Mouse (Mus musculus): ENCODE data around the gene Zbtb2.

Gene Zbtb2

DNA sequence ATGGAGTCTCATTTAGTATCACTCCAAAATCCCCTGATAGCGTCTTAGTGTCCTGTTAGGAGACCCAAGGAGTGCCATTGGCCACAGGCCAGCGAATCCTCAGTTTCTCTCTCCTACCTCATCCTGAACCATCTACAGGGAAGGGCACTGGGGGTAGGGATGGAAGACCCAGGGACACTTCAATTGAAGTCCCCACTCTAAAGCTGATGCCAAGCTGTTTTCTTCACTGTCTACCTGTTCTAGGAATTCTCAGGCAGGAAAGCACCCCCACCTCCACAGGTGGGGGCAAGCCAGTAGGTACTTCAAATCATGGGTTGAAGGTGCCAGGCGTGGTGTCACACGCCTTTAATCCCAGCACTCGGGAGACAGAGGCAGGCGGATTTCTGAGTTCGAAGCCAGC lies 3.7 kb downstream of the Zbtb2 start:
- DNase-seq = no peak

DNA sequence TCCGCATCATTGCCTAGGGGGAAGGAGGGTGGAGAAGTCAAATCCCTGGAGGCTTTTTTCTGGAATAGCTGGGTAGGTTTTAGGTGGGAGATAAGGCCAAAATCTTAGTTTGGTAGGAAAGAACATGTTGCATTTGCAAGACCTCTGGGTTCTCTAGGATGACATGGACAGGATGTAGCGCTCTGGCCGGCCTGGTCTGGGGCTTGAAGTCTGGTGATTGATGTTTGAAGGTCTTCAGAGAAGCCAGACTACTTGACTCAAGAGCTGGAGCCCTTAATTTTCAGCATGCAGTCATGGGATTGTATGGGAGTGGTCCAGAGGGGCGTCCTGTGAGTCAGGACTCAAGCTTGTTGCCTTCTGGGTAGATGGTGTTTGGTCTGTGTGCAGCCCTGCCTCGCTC lies 7.2 kb downstream of the Zbtb2 start:
- DNase-seq = no peak

DNA sequence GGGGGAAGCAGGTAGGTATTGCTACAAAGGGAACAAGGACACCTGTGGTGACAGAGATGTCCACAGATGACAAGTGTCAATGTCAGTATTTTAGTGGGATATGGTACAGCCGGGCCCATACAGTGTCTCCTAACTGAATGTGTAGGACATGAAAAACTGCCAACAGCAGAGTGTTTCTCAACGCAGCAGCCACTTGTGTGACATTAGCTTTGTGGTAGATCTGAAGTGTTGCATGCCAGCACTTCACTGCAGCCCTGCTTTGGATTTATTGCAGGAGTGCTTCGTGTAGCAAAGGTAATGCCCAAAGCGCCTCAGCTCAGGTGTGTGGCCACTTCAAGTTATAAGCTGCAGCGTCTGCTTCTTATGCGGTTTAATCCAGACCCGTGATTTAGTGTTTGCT lies 11.0 kb downstream of the Zbtb2 start:
- no peak for DNase-seq

DNA sequence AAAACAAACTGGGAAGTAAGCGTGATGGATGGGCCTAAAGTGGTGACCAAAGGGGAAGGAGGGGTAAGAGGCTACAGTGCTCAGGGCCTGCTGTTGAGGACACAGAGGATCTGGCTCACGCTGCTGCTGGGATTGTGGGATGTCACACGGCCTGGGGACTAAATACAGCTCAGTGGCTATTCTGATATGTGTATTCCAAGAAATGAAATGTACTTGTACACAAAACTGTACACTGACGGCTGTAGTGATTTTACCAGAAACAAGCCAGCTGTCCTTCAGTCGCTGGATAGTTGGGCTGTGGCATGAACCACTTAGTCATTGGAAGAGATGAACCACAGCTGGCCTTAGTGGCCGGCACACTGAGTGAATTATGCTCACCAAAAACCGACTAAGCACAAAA lies 11.4 kb downstream of the Zbtb2 start:
- peak; percentile 45 for DNase-seq

DNA sequence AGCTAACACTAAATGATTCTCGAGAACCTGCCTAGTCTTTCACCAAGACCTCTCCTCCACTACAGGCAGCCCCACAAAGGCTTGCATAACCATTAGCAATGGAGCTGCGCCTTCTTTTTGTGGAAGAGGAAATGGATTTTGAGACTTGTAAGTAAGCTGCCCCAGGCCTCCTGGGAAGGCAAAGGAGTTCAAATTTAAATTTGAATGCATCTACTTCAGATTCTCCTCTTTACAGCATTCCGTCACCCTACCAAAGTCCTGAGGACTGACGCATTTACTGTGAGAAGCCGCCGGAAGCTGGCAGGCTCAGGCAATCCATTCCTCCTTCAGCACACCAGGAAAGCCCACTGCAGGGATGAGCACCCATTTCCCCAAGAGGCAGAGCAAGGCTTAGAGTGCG lies 12.6 kb downstream of the Zbtb2 start:
- DNase-seq = no peak

DNA sequence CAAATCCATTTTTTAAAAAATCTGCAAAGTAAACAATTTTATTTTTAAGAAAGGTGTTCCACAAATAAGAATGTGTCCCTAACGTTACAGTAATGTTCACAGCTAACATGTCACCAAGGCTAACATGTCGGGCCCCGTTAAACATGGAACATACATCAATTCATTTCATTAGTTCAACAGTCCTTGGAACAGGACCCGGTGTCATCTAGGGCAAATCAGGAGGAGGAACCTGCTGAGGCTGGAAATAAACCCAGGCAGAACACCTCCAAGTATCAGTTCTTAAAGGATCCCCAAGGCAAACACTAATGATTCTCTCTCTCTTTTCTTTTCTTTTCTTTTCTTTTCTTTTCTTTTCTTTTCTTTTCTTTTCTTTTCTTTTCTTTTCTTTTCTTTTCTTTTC lies 13.2 kb downstream of the Zbtb2 start:
- DNase-seq = no peak

DNA sequence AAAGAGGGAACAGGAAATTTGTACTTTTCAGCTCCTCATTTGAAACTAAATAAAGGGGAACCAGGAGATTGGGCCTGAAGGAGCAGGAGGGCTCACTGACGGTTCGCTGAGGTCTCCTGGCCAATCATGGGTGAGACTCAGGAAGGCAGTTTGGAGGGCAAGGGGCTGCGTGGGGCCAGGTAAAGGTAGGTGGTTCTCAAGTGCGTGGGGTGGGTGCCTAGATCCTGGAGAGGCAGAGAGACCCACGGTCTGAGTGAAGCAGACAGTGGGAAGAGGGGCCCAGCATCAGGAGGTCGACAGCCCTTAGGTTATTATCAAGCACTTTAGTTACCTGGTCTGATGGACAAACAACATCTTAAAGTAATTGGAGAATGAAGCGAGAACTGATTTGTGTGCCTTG lies 13.7 kb downstream of the Zbtb2 start:
- DNase-seq = no peak

DNA sequence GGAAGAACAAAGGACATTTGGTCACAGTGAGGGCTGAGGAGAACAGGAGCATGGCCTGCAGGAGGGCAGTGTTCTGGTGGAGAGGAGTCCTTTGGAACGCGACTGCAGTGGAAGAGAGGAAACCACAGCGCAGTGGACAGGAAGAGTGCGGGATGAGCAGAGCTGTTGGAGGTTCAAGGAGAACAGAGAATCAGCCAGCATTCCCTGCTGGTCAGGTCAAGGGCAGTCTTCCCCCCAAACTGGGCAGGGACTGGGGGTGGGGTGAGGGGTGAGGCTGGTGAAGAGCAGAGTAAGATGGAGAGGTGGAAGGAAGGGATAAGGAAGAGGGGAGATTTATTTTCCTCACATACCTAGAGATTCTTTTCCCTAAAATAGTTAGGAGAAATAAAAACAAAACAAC lies 14.3 kb downstream of the Zbtb2 start:
- no peak for DNase-seq

DNA sequence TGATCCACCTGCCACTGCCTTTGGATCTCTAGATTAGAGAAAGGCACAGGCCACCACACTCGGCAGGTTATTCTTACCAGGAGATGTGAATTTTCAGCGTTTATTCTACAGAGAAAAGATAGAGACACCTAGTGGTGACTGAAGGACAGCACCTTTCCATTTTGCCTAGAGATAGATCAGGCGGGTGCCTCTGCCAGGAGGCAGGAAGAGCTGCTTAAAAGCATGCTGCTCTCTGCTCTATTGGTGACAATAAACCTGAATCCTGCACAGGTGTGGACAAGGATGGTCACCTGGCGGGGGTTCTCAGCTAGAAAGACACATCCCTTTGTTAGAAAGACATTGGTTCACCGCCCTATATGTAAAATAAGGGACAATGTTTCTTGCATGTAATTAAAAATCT lies 15.9 kb downstream of the Zbtb2 start:
- DNase-seq = peak; percentile 44

DNA sequence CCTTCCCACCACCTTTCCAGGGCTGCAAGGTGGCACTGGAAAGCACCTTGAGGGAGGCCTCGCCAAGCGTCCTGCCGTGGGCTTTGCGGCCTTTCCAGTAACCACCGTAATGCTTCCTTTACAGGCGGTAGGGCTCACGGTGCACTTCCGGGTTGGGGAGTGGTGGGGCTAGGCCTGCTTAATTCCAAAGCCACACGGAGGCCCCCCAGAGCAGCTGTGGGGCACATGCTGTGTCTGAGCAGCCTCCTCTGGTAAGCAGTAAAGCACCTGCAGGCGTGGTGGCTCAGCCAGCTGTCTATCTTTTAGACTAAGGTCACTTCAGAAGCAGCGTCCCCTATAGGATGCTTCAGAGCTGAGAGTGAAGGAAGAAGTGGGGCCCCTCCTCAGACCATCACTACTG lies 17.8 kb downstream of the Zbtb2 start:
- DNase-seq = no peak

DNA sequence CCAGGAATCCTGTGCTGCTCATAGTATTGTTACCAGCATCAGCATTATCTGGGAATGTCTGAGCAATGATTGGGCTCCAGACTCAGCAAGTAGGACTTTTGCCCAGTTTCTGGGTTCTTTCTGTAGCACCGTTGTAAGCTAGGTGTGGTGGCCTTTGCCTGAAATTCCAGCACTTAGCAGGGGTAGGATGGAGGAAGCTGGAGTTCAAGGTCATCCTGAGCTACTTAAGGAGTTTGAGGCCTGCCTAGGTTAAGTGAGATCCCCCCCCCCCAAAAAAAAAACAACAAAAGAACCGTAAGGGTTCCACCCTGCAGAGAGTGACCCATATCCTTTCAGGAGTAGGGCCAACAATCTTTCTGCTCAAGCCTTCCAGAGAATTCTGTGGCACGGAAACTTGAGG lies 23.3 kb downstream of the Zbtb2 start:
- DNase-seq = no peak

DNA sequence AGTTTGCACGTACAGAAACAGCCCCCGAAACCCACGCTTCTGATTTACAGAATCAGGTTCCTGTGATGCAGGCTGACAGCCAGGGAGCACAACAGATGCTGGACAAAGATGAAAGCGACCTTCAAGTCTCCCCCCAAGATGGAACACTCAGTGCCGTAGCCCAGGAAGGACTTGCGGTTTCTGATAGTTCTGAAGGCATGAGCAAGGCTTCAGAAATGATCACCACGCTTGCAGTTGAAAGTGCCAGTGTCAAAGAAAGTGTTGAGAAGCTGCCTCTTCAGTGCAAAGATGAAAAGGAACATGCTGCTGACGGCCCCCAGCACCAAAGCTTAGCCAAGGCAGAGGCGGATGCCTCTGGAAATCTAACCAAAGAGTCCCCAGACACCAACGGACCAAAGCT lies 30.5 kb downstream of the Zbtb2 start:
- no peak for DNase-seq

DNA sequence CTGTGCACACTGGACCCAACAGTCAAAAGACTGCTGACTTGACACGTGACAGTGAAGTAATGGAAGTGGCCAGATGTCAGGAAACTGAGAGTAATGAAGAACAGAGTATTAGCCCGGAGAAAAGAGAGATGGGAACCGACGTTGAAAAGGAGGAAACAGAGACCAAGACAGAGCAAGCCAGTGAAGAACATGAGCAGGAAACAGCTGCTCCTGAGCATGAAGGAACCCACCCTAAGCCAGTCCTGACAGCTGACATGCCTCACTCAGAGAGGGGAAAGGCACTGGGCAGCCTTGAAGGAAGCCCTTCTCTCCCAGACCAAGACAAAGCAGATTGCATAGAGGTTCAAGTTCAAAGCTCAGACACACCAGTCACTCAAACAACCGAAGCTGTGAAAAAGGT lies 31.3 kb downstream of the Zbtb2 start:
- DNase-seq = no peak

DNA sequence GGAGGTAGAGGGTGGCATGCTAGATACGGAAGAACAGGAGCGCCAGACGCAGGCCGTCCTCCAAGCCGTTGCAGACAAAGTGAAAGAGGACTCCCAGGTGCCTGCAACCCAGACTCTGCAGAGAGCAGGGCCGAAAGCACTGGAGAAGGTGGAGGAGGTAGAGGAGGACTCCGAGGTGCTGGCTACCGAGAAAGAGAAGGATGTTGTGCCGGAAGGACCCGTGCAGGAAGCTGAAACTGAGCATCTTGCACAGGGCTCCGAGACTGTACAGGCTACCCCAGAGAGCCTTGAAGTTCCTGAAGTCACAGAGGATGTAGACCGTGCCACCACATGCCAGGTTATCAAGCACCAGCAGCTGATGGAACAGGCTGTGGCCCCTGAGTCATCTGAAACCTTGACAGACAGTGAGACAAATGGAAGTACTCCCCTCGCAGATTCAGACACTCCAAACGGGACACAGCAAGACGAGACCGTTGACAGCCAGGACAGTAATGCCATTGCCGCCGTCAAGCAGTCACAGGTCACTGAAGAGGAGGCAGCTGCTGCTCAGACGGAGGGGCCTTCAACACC lies 31.9 kb downstream of the Zbtb2 start:
- no peak for DNase-seq

DNA sequence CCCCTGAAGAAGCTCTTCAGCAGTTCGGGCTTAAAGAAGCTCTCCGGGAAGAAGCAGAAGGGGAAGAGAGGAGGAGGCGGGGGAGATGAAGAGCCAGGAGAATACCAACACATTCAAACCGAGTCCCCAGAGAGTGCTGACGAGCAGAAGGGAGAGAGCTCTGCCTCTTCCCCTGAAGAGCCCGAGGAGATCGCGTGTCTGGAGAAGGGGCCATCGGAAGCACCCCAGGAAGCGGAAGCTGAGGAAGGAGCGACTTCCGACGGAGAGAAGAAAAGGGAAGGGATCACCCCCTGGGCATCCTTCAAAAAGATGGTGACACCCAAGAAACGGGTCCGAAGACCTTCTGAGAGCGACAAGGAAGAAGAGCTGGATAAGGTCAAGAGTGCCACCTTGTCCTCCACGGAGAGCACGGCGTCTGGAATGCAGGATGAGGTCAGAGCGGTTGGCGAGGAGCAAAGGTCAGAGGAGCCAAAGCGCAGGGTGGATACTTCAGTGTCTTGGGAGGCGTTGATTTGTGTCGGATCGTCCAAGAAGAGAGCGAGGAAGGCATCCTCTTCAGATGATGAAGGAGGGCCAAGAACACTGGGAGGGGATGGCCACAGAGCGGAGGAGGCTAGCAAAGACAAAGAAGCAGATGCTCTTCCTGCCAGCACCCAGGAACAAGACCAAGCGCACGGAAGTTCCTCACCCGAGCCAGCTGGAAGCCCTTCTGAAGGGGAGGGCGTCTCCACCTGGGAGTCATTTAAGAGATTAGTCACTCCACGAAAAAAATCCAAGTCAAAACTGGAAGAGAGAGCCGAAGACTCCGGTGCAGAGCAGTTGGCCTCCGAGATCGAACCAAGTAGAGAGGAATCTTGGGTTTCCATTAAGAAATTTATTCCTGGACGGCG lies 33.3 kb downstream of the Zbtb2 start:
- no peak for DNase-seq

DNA sequence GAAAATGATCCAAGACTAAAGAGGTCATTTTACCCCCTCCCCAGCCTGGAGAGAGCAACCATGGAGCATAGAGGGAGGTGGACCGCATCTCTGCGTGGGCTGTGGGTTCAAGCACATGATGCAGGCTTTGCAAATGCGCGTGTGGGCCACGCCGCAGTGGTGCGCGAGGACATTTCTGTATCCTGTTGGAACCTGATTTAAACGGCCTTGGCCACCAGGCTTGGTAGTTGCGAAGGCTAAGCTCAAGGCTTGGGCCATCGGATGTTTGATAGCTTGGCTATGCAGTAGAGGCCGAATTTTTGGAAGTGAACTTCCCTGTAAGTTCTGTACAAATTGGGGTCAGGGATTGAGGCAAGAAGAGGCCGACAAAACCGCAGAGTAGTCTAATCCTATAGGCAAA lies 40.3 kb downstream of the Zbtb2 start:
- DNase-seq = no peak

DNA sequence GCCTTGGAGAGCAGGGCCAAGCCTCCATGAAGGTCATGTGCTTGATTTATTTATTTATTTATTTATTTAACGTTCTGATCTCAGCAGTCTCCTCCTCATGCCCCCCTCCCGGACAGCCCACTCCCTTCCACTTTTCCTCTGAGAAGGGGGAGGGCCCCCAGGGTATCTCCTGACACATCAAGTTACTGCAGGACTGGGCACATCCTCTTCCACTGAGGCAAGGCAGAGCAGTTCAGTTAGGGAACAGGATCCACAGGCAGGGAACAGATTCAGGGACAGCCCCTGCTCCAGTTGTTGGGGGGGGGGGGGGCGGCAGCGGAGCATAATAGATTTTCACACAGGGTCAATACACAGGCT lies 40.8 kb downstream of the Zbtb2 start:
- no peak for DNase-seq

DNA sequence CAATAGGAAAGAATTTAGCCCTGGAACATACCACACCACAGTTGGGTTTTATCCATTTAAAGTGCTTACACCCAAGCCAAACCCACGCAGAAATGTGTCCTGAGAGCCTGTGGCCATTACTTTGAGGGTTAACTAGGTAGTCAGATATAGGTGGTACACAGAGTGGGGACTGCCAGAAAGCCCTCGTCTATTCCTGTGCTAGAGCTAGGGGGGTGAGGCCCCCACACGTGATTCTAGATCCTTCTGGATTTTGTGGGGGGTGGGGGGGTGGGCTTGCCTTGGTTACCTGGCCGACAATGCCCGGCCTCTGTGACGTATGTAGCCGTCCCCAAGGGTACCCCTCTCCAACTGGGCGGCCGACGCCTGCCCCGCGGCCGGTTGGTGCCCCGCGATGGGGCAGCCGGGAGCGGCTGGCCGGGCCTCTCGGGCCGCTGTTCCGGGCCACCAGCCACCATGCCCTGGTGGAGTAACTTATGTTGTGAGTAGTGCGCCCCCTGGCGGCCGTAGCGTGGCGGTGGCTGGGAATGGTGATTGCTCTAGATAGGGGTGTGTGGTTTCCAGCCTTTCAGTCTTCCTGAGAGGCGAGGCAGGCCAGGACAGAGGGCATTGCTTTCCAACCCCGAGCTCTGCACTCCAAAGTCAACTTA lies 41.3 kb downstream of the Zbtb2 start:
- DNase-seq = peak; percentile 93

DNA sequence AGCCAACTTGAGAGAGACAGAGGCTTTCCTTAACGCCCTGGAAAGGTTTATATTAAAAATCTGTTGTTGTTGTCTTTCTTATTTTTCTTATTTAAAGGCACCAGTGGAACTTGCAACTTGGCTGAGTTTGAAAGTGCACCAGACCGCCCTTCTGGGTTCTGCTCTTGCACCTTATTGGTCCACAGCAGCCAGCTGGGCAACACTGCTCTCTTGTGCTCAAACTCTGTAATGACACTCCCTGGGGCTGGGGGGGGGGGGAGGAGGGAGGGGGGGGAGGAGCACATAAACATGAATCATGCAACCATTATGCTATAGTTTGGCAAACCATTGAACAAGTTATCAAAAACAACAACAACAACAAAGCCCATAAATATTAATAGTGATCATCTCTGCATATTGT lies 46.5 kb downstream of the Zbtb2 start:
- DNase-seq = peak; percentile 51

DNA sequence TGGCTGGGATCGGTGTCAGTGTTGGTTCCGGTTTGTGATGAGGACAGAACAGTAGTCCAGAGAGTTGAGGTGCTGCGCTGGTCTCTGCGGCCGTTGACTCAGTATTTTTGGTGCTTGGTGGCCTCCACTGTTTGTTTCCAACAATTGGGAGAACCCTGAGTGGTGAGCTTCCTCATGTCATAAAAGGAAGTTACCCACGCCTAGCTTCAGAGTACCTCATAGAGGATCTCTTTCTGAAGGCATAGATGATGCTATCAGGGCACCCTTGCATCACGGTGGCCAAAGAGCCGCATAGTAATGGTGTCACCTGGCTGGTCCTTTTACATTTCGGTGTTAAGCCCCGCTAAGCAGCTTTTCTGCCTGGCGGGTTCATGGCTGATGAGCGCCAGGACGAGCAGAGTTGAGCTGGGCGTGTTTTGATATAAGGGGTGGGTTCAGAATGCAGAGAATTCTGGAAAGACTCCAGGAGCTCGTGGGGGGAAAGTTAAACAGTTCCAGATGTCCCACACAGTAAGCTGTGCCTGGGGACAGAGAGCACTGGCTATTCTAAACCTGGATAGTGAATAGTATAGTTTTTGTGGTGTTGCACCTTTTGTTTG lies 48.9 kb downstream of the Zbtb2 start:
- peak; percentile 73 for DNase-seq

DNA sequence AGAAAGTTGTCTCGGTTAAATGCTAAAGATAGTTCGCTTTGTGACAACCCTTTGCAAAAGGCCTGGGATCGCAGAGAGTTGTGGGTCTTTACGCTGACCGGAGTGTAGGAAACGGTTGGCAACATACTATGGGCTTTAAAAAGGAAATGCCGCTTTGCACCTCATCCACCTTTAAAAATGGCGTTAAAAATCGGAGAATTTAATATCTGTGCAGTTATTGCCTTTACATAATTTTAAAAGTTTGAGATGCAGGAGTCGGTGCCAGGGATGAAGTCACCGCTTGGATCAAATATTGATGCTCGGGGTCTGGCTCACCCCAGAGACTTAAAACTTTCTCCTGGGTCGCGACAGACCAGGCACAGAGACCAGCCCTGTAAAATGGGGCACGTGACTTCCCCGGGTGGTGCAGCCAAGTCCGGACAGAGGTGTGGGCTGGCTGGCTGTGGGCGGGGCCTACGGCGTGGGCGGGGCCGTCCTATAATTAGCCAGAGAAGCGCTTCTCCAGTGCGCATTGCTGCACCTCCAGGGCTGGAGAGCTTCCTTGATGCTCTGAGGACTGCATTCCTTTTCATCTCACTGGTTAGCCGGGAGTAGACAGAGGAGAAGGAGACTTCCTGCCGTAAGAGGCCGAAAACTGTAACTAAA lies 53.7 kb downstream of the Zbtb2 start:
- DNase-seq = peak; percentile 93

DNA sequence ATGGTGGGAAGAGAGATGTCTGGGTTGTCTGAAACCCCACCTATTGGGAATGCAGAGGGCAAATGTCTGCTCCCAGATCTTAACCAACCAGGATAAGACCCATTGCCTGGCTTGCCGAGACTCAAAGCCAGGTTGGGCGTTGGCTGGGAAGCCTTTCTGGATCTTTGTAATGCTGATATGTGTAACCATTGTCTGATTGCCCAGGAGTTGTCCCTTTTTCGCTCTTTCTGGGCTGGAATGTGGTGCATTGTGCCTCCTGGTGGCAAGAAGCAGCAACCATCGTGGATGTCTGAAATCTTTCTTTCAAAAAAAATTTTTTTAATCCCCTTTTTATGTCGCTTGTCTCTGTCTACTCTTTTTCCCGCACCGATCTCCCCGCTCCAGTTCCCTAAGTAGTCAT lies 54.6 kb downstream of the Zbtb2 start:
- DNase-seq = peak; percentile 64

DNA sequence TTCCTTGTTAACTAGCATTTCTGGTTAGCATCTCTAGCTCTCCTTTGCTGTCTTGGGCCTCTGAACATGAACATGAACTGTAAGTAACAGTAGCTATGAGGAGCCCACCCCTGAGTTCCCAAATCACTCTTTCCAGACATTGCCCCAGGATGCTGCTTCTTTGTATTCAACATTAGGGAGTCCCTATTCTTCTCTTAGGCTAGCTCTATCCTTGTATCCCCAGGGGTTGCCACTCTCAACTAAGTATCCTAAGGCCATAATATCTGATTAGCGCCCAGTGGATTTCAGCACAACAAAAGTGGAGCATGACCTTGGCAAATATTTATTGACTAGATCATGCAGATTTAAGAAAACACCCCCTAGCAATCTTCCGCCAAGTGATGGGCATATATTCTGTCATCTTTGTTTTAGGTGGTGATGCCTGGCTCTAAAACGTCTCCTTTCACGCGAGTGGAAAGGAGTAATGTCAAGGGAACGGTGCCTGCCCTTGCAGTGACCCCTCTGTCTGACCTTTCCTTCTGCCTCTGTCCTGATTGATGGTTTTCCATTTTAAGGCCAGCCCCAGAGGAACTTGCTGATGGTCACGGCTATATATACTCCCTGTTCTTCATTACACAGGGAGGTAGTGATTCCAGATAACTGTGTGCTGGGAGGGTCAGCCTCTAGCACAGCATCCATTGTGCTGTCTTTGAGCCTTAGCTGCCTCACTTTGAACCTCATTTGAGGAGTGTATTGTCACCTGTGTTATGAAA lies 55.5 kb downstream of the Zbtb2 start:
- no peak for DNase-seq
